Comparison of ENCODE assay signal across 10 mouse cellular contexts in genomic region chr6:34153069-34154052, GRCm38 (mm10). TPM values are rescaled to one million over a fixed set of nuclear protein-coding genes. Genes with fewer than 3 reads are reported as not detected.
DNase-seq lines count a peak whose midpoint lies in the region; ATAC-seq and TF ChIP-seq lines count a peak whose summit lies in the region.
"Had no signal": no experiment of that assay in that cellular context is flagged by ENCODE, and none has a peak within 500 bp of the region (broad histone marks: within the 10 kb centered on the region; RNA-seq: fewer than 3 reads in every experiment).

No protein-coding gene starts in this region.

- 35% methylated on average over 18 of the region's 18 CpGs for WGBS in forebrain, embryonic 14.5 days
- 50% methylated on average over 18 of the region's 18 CpGs for WGBS in limb, embryonic 14.5 days

- ATAC-seq in forebrain, embryonic 14.5 days, result peak; percentile 65
- ATAC-seq in limb, embryonic 14.5 days (ENCODE audit: low FRiP score, low read depth), result no peak
- ATAC-seq: liver, postnatal 0 days had no signal

- peak overlapping the region; percentile 10; the same call in 1 of the 2 replicates for H3K9ac ChIP-seq in forebrain, embryonic 14.5 days (ENCODE audit: low read length)
- H3K9ac ChIP-seq in limb, embryonic 14.5 days (ENCODE audit: low read depth, low read length, severe bottlenecking), result no peak overlapping the region
- H3K9ac ChIP-seq: liver, postnatal 0 days had no signal

- peak overlapping the region; percentile 14 for H3K4me2 ChIP-seq in forebrain, embryonic 14.5 days (ENCODE audit: low read length)
- H3K4me2 ChIP-seq in limb, embryonic 14.5 days (replicated peaks; ENCODE audit: low read depth, low read length, severe bottlenecking), result 0 out of 2 replicates have a peak overlapping the region, but pooled peaks have one; percentile 16

- H3K36me3 ChIP-seq in forebrain, embryonic 14.5 days (ENCODE audit: control insufficient read depth, insufficient read depth, low read length), result peaks cover 20% of the 10 kb centered on the region
- H3K36me3 ChIP-seq in limb, embryonic 14.5 days (ENCODE audit: control insufficient read depth, insufficient read depth, low read length), result peaks cover 19% of the 10 kb centered on the region

- no peak overlapping the region for H3K4me3 ChIP-seq in forebrain, embryonic 14.5 days (ENCODE audit: low read depth, low read length)
- H3K4me3 ChIP-seq in limb, embryonic 14.5 days (replicated peaks; ENCODE audit: low read length), result no peak overlapping the region

- peak overlapping the region; percentile 87 for H3K27ac ChIP-seq in forebrain, embryonic 14.5 days (ENCODE audit: low read depth, low read length)
- H3K27ac ChIP-seq in limb, embryonic 14.5 days (replicated peaks; ENCODE audit: low read depth, low read length), result peak overlapping the region; percentile 50

- peak; percentile 34 to 43 for DNase-seq in kidney, adult 8-10 months
- DNase-seq in kidney, adult 18-20 months, result no peak
- peak; percentile 49 for DNase-seq in NIH3T3 (ENCODE audit: low read depth)
- peak; percentile 79 for DNase-seq in forebrain, embryonic 14.5 days (ENCODE audit: low spot score)
- DNase-seq in limb, embryonic 14.5 days (ENCODE audit: low spot score), result no peak
- no peak for DNase-seq in ovary, adult 18-20 months (ENCODE audit: low spot score)
- no peak for DNase-seq in urinary bladder, adult 2 months (ENCODE audit: low spot score)
- no peak for DNase-seq in gastrocnemius, postnatal 14 days
- DNase-seq: cerebellum, adult 8-10 months; liver, postnatal 0 days had no signal

- intact Hi-C loops in gastrocnemius, postnatal 14 days (cut with DNase I; ENCODE audit: low total_unique reads), result no loop called here

- peaks cover 42% of the 10 kb centered on the region for H3K4me1 ChIP-seq in forebrain, embryonic 14.5 days (ENCODE audit: control insufficient read depth, insufficient read depth, low read length)
- peaks cover 34% of the 10 kb centered on the region for H3K4me1 ChIP-seq in limb, embryonic 14.5 days (ENCODE audit: control insufficient read depth, insufficient read depth, low read length)

- no peak for TF ChIP-seq POLR2A in limb, embryonic 14.5 days (IDR thresholded peaks at IDR 0.05; ENCODE audit: borderline replicate concordance, extremely low read depth, insufficient read depth, insufficient read length)

- H3K27me3 ChIP-seq in forebrain, embryonic 14.5 days (replicated peaks; ENCODE audit: control insufficient read depth, insufficient read depth, low read length), result no peaks in the 10 kb centered on the region
- no peaks in the 10 kb centered on the region for H3K27me3 ChIP-seq in limb, embryonic 14.5 days (ENCODE audit: control insufficient read depth, insufficient read depth, low read length)

- H3K9me3 ChIP-seq in forebrain, embryonic 14.5 days (replicated peaks; ENCODE audit: control insufficient read depth, low read length), result no peaks in the 10 kb centered on the region
- H3K9me3 ChIP-seq in limb, embryonic 14.5 days (ENCODE audit: control insufficient read depth, low read length), result no peaks in the 10 kb centered on the region

RNA-seq across cellular contexts. Expression of gene Slc35b4, which starts 23.6 kb away (rescaled TPM):
- 43.8 and 50.8 TPM in 2 replicates for polyA plus RNA-seq in forebrain, embryonic 14.5 days (2014; fragmentation: Nextera tagmentation; extraction: Ambion mirVana)
- polyA plus RNA-seq in limb, embryonic 14.5 days (2012; rRNA removed), result 37.3 and 42.6 TPM in 2 replicates
- polyA plus RNA-seq in limb, embryonic 14.5 days (2014; fragmentation: Nextera tagmentation; extraction: Ambion mirVana), result 45.7 and 47.7 TPM in 2 replicates
- 43.5 and 44.5 TPM in 2 replicates for polyA plus RNA-seq in urinary bladder, adult 2 months (2012; rRNA removed)
- total RNA-seq in gastrocnemius, postnatal 14 days (2021), result 10 to 100 TPM in 1 of 2 experiments, 1 to 10 TPM in 1; 7.0 to 10.6 TPM

Comparison
In these comparisons a context has a peak if more than half of its experiments do, and no peak if none do; other contexts are left out.
1. DNase-seq: peak in kidney, adult 8-10 months (2 of 2), NIH3T3 (single experiment) and forebrain, embryonic 14.5 days (single experiment); none in kidney, adult 18-20 months (single experiment), limb, embryonic 14.5 days (single experiment), ovary, adult 18-20 months (single experiment), urinary bladder, adult 2 months (single experiment) and gastrocnemius, postnatal 14 days (single experiment).